Mouse (Mus musculus) adrenal gland, postnatal 36 days (tissue): ENCODE data around the gene Amdhd1. TPM values are rescaled to one million over a fixed set of nuclear protein-coding genes. Genes with fewer than 3 reads are reported as not detected.
"Not testable (repeated sequence)": the region's sequence is repeated elsewhere in the genome, so short reads cannot be mapped to it uniquely, and the experiment has no call there.

Source experiments
- DNase-seq, 2 experiments: peaks; one replicate each; pipeline ENCODE4 v3.0.0; 2021; ENCODE audit warnings: mixed read lengths in 1 of 2
- long read RNA-seq, 2 experiments: library from polyadenylated mRNA; stranded (forward); transcript quantifications; one replicate each; pipeline ENCODE4 v2.0.0; 2021; ENCODE audit warnings: borderline sequencing depth in 2 of 2
- total RNA-seq, 2 experiments: library from RNA; stranded (reverse); gene quantifications; 2 replicates each; pipeline ENCODE4 v1.2.3; 2021

Gene Amdhd1
- under 1 TPM in 1 of 2 experiments, not detected in 1; 0.17 TPM for total RNA-seq
- long read RNA-seq, experiment 1, result 0 reads
- long read RNA-seq, experiment 2, result 0 reads

GRCm38 (mm10) chr10:93539775-93540430, at the start of gene Amdhd1:
TSS of gene Amdhd1 (minus strand) at chr10:93540033.
- peak; percentile 92 to 93 for DNase-seq

DNA sequence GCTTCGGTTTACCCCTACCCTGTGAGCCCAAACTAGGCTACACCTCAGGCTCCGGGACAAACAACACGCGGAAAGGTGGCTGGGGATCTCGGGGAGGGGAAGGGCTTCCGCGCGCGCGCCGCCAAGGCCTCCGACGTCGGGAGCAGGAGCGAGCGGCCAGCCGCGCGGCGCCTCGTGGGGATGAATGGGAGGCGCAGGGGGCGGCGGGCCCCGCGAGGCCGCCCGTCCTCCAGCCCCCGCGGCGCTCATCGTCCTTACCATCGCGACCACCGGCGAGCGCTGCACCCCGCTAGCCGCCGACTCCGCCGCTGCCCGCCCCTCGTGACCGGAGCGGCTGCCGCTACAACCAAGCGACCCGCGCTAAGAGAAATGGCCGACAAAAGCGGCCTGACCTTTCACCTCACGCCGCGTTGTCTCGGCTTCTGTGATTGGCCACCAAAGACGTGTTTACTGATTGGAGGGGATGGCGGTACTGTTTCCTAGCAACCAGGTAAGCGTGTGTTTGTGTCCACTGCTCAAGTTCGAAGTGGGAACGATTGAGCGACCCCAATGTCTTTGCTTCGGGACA, 49.5 kb upstream of the Amdhd1 start, which contains the start of gene Snrpf:
Gene Snrpf (minus strand): TSS at position 426 of the 568 bp plus-strand sequence.
- peak; percentile 86 to 89 for DNase-seq

GRCm38 (mm10) chr10:93588796-93589195, 49.0 kb upstream of the Amdhd1 start:
- no peak for DNase-seq

GRCm38 (mm10) chr10:93577271-93577886, 37.5 kb upstream of the Amdhd1 start:
- peak; percentile 82 to 88 for DNase-seq

DNA sequence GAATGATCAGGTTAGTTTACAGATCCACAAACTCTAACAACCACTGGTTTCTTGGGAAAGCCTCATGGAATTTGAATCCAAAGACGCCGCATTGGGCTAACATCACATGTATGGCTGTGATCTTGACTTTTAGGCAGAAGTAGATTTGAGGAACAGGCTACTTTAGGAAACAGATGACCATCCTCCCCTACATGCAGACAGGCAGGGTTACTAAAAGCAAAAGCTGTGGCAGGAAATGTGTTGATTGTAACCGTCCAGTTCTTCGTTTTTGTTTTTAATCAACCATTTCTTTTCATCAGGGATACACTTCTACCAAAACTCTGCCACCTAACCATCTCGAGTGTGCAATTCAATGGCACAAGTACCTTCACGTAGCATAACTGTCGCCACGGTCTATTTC, 36.1 kb upstream of the Amdhd1 start:
- no peak for DNase-seq

DNA sequence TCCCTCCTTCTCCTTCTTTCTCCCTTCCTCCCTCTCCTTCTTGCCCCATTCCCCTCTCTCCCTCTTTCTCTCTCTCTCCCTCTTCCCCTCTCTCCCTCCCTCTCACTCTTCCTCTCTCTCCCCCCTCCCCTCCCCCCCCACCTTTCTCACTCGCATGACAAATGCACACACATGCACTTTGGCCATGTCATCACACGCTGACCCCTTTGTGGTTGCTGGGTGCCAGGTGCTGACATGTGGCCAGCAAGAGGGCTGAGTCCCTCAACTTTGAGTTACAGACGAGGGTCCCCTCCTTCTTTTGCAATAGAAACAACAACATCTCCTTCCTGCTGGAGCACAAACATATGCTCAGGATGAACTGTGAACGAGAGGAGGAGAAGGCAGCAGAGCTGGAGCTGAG, 35.1 kb upstream of the Amdhd1 start:
- no peak for DNase-seq

GRCm38 (mm10) chr10:93572209-93572608, 32.4 kb upstream of the Amdhd1 start:
- DNase-seq, result no peak

- DNase-seq, result no peak
These were observed 28.8 kb upstream of the Amdhd1 start for GRCm38 (mm10) chr10:93568671-93569070.

DNA sequence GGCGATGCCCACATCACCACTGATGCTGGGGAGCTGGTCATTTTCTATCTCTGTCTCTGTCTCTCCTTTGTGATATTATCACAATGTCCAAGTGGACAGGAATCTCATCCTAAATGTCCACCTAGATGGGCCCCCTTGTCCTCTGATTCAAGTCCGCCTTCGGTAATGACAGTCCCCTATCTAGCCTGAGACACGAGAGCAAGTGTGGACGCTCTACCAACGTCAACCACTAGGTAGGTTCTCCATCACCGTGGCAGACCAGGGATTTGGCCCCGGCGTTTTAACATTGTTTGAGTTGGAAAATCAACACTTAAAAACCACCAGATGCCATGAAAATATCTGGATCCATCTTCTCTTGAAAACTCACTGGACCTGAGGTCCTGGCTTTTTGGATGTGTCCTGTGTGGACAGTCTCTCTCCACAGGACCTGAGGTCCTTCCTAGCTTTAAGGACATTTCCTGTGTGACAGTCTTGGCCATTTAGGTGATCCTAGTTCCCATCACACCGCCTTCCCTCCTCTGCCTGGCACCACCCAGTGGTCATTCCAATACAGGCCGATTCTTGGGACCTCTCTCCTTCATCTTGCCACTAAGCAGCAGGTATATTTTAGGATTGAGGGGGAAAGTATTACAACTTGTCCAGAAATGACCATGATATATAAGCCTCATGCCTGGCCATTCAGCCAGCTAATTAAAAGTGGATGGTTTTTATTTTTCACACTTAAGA, 28.2 kb upstream of the Amdhd1 start:
- DNase-seq, result no peak

GRCm38 (mm10) chr10:93567066-93567465, 27.2 kb upstream of the Amdhd1 start:
- DNase-seq, result no peak

GRCm38 (mm10) chr10:93564518-93565090, 24.8 kb upstream of the Amdhd1 start:
- no peak for DNase-seq

DNA sequence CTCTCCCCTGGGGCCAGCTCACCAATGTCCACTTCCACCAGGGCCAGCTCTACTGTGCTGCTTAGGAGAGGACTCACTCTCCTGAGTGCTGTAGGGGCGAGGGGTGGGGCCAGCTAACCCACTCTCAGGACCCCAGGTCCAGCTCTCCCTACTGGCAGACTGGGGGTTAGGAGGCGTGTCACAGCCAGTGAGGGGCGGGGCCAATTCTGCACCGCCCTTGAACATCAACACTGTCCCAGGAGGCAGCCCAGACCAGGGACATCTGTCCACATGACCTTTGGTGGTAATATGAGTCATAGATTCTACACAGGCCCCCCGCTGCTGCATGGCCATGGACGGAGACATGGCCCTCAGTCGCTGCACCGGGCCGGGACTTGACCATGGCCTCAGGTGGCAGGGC, 20.0 kb upstream of the Amdhd1 start:
- DNase-seq, result peak; percentile 64 to 77

GRCm38 (mm10) chr10:93557971-93558370, 18.1 kb upstream of the Amdhd1 start:
- not testable (repeated sequence) for DNase-seq

DNA sequence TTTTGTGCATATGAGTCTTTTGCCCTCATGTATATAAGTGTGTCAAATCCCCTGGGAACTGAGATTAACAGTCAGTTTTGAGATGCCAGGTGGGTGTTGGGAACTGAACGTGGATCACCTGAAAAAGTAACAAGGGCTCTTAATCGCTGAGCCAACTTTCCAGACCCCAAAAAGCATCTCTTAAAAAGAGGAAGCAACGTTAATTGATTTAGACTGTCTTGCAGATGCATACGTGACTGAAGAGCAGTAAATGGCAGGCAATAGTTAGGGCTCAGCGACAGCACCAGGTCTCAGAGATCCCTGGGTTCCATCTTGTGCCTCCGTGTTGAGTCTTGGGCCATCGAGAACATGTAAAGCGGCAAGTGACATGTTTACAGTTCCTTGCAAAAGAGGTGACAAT, 12.8 kb upstream of the Amdhd1 start:
- DNase-seq, result no peak

GRCm38 (mm10) chr10:93549821-93550220, 10.0 kb upstream of the Amdhd1 start:
- no peak for DNase-seq

DNA sequence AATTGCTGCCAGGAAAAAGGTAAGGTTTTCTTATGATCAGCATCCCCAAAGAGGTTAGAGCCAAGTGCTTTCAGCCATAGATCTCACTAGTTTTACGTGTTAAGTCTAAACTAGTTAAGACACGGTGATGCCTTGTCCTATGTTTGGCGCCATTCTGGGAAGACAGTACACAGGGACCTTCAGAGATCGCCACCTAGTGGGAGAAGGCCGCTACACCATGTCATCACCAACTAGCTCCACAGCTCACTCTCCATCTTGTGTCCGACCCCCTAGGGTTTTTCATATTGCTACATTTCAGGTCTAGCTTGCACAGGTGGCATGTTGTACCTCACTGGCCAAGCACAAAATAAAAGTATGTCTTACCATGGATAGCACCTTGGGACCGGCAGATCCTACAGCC, 9.2 kb upstream of the Amdhd1 start:
- peak; percentile 76 to 77 for DNase-seq

GRCm38 (mm10) chr10:93547741-93548270, 8.0 kb upstream of the Amdhd1 start:
- no peak for DNase-seq

GRCm38 (mm10) chr10:93544172-93544571, 4.3 kb upstream of the Amdhd1 start:
- no peak for DNase-seq

DNA sequence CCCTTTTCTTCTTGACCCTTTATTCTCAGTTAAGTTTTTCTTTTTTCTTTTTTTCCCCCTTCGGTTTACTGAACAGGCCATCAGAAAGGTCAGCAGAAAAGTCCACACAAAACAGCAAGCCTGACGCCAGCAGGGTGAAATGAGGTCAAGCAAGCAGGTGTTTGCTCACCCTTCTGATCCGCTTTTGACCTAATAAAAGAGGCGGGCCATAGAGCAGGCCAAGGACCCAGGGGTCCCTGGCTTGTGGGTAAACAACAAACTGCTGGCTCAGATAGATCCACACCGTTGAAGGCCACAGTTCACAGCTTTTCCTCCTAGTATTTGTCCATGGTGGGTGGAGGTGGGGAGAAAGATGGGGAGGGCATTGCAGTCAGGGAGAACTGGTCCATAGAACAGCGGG, 3.3 kb upstream of the Amdhd1 start:
- no peak for DNase-seq

- no peak for DNase-seq
These were observed 2.5 kb upstream of the Amdhd1 start for GRCm38 (mm10) chr10:93542356-93542755.

GRCm38 (mm10) chr10:93541585-93541984, 1.8 kb upstream of the Amdhd1 start:
- DNase-seq, result no peak
